Mouse (Mus musculus): ENCODE measurements at regions not wholly inside any gene's neighbourhood (a gene's known extent, or its start where the extent isn't known, plus 50 kb on each side); places are given as distances from the start of the nearest gene placed in this dataset.

DNA sequence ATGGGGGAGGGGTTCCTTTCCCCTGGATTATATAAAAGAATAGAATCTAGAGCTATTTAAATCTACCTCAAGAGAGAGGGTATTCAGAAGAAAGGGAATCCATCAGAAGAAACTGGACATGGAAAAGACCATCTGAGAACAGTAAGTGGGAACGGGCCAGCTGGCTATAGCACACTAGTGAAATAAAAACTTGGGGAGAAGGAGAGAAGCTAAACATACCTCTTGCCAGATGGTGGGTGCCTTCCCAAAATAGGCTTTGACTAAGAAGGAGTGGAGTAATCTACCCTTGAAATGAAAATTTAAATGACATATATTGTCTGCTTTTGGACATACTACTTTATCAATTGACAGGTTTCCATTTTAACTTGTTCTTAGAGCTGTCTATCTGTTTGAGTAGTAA is 657.6 kb downstream of the Inhba start:
- TF ChIP-seq POLR2A (IDR thresholded peaks at IDR 0.05; ENCODE audit: borderline replicate concordance, control insufficient read depth, low read depth, low read length) (no peak), CTCF (IDR thresholded peaks at IDR 0.05; ENCODE audit: control insufficient read depth, insufficient read depth, low read length) (no peak)

Data from bone marrow, adult 2 months (tissue).